Mouse (Mus musculus) forebrain, embryonic 12.5 days (tissue): ENCODE results near the gene Kcnma1. TPM values are rescaled to one million over a fixed set of nuclear protein-coding genes. Genes with fewer than 3 reads are reported as not detected.

Source experiments
- ATAC-seq: fragments of 200-750 bp; cut with Nextera tagmentation; 2 replicates; pipeline ENCODE4 v1.8.0; 2017; ENCODE audit warnings: moderate TSS enrichment; ENCODE audit not compliant: low FRiP score
- H3K27ac ChIP-seq: fragments of 300-500 bp; sonication (generic); 2 replicates; pipeline ENCODE4 v1.5.1; 2016; ENCODE audit warnings: mild to moderate bottlenecking
- H3K27me3 ChIP-seq: fragments of 300-500 bp; sonication (generic); 2 replicates; pipeline ENCODE4 v1.6.1; 2016; ENCODE audit warnings: mild to moderate bottlenecking
- H3K36me3 ChIP-seq: fragments of 300-500 bp; sonication (generic); replicated peaks from 2 replicates; pipeline ENCODE4 v1.6.1; 2016; ENCODE audit warnings: mild to moderate bottlenecking
- H3K4me1 ChIP-seq: fragments of 300-500 bp; sonication (generic); 2 replicates; pipeline ENCODE4 v1.6.1; 2016
- H3K4me2 ChIP-seq: fragments of 300-500 bp; sonication (generic); 2 replicates; pipeline ENCODE4 v1.6.1; 2016; ENCODE audit warnings: mild to moderate bottlenecking, moderate library complexity
- H3K4me3 ChIP-seq: fragments of 300-500 bp; sonication (generic); replicated peaks from 2 replicates; pipeline ENCODE4 v1.5.1; 2016; ENCODE audit warnings: mild to moderate bottlenecking
- H3K9ac ChIP-seq: fragments of 300-500 bp; sonication (generic); 2 replicates; pipeline ENCODE4 v1.6.1; 2016; ENCODE audit warnings: mild to moderate bottlenecking
- H3K9me3 ChIP-seq: fragments of 300-500 bp; sonication (generic); 2 replicates; pipeline ENCODE4 v1.6.1; 2016
- WGBS: fragments of 180-500 bp; shearing (Covaris S2); methylation state at CpG from one replicate; pipeline ENCODE4 v1.1.7; 2016; 5-methylcytosine and 5-hydroxymethylcytosine counted together
- polyA plus RNA-seq: library from polyadenylated mRNA; unstranded; fragments of >200 nt; fragmentation: Nextera tagmentation; extraction: Ambion mirVana; gene quantifications from 2 replicates; pipeline ENCODE4 v1.2.1, GENCODE M21; 2016

Kcnma1 gene
- polyA plus RNA-seq, 1 experiment from 2014 or later = 2.6 TPM

GRCm38 (mm10) chr14:23689681-23690080, 324.6 kb downstream of the Kcnma1 start:
- Histone ChIP-seq H3K4me1 (no peaks in the 10 kb centered on the region), H3K36me3 (no peaks in the 10 kb centered on the region), H3K27me3 (no peaks in the 10 kb centered on the region), H3K9me3 (no peaks in the 10 kb centered on the region), H3K4me3 (no peak overlapping the region), H3K4me2 (no peak overlapping the region), H3K9ac (no peak overlapping the region), H3K27ac (no peak overlapping the region)
- WGBS = 61% methylated on average over 5 of the region's 5 CpGs
- no peak for ATAC-seq

GRCm38 (mm10) chr14:23688513-23688912, 325.8 kb downstream of the Kcnma1 start:
- 84% methylated on average over 3 of the region's 3 CpGs for WGBS
- Histone ChIP-seq H3K27ac (no peak overlapping the region), H3K9ac (no peak overlapping the region), H3K9me3 (no peaks in the 10 kb centered on the region), H3K4me2 (no peak overlapping the region), H3K4me3 (no peak overlapping the region), H3K36me3 (no peaks in the 10 kb centered on the region), H3K27me3 (no peaks in the 10 kb centered on the region), H3K4me1 (no peaks in the 10 kb centered on the region)
- ATAC-seq = no peak

- Histone ChIP-seq H3K9me3 (no peaks in the 10 kb centered on the region), H3K4me2 (no peak overlapping the region), H3K9ac (no peak overlapping the region), H3K4me3 (no peak overlapping the region), H3K27me3 (no peaks in the 10 kb centered on the region), H3K27ac (no peak overlapping the region), H3K4me1 (no peaks in the 10 kb centered on the region), H3K36me3 (no peaks in the 10 kb centered on the region)
- no peak for ATAC-seq
- 64% methylated on average over 3 of the region's 3 CpGs for WGBS
Measured at GRCm38 (mm10) chr14:23684463-23685066, 329.7 kb downstream of the Kcnma1 start.

- H3K27me3 ChIP-seq = no peaks in the 10 kb centered on the region
- 91% methylated on average over 4 of the region's 4 CpGs for WGBS
- H3K4me3 ChIP-seq = no peak overlapping the region
- no peaks in the 10 kb centered on the region for H3K4me1 ChIP-seq
- H3K9ac ChIP-seq = no peak overlapping the region
- no peak overlapping the region for H3K4me2 ChIP-seq
- no peaks in the 10 kb centered on the region for H3K9me3 ChIP-seq
- no peak for ATAC-seq
- no peaks in the 10 kb centered on the region for H3K36me3 ChIP-seq
- no peak overlapping the region for H3K27ac ChIP-seq
Measured at GRCm38 (mm10) chr14:23682758-23683157, 331.5 kb downstream of the Kcnma1 start.

GRCm38 (mm10) chr14:23679378-23679777, 334.9 kb downstream of the Kcnma1 start:
- H3K4me1 ChIP-seq = no peaks in the 10 kb centered on the region
- no peaks in the 10 kb centered on the region for H3K9me3 ChIP-seq
- 56% methylated on average over 2 of the region's 2 CpGs for WGBS
- no peak overlapping the region for H3K9ac ChIP-seq
- H3K4me2 ChIP-seq = no peak overlapping the region
- H3K27me3 ChIP-seq = no peaks in the 10 kb centered on the region
- no peaks in the 10 kb centered on the region for H3K36me3 ChIP-seq
- no peak overlapping the region for H3K27ac ChIP-seq
- H3K4me3 ChIP-seq = no peak overlapping the region
- no peak for ATAC-seq

GRCm38 (mm10) chr14:23666420-23666819, 347.9 kb downstream of the Kcnma1 start:
- ATAC-seq = no peak
- no peak overlapping the region for H3K9ac ChIP-seq
- no peaks in the 10 kb centered on the region for H3K27me3 ChIP-seq
- H3K27ac ChIP-seq = no peak overlapping the region
- no peak overlapping the region for H3K4me3 ChIP-seq
- H3K36me3 ChIP-seq = no peaks in the 10 kb centered on the region
- H3K9me3 ChIP-seq = no peaks in the 10 kb centered on the region
- no peak overlapping the region for H3K4me2 ChIP-seq
- WGBS = 90% methylated on average over 3 of the region's 3 CpGs
- H3K4me1 ChIP-seq = no peaks in the 10 kb centered on the region

- no peak overlapping the region for H3K27ac ChIP-seq
- H3K27me3 ChIP-seq = no peaks in the 10 kb centered on the region
- no peak for ATAC-seq
- H3K4me3 ChIP-seq = no peak overlapping the region
- no peak overlapping the region for H3K9ac ChIP-seq
- no peaks in the 10 kb centered on the region for H3K9me3 ChIP-seq
- no peak overlapping the region for H3K4me2 ChIP-seq
- no peaks in the 10 kb centered on the region for H3K36me3 ChIP-seq
- peaks cover 3% of the 10 kb centered on the region for H3K4me1 ChIP-seq
- WGBS = 72% methylated on average over 4 of the region's 4 CpGs
Measured at GRCm38 (mm10) chr14:23651682-23652081, 362.6 kb downstream of the Kcnma1 start.

- 88% methylated on average over 3 of the region's 3 CpGs for WGBS
- Histone ChIP-seq H3K4me2 (no peak overlapping the region), H3K36me3 (no peaks in the 10 kb centered on the region), H3K9me3 (no peaks in the 10 kb centered on the region), H3K9ac (no peak overlapping the region), H3K4me1 (peaks cover 3% of the 10 kb centered on the region), H3K4me3 (no peak overlapping the region), H3K27me3 (no peaks in the 10 kb centered on the region), H3K27ac (no peak overlapping the region)
- no peak for ATAC-seq
Measured at GRCm38 (mm10) chr14:23650126-23650525, 364.2 kb downstream of the Kcnma1 start.

GRCm38 (mm10) chr14:23645361-23646063, 368.8 kb downstream of the Kcnma1 start:
- no peaks in the 10 kb centered on the region for H3K4me1 ChIP-seq
- no peaks in the 10 kb centered on the region for H3K9me3 ChIP-seq
- ATAC-seq = no peak
- no peak overlapping the region for H3K4me3 ChIP-seq
- whole genome bisulfite sequencing = 77% methylated on average over 9 of the region's 9 CpGs
- H3K27me3 ChIP-seq = no peaks in the 10 kb centered on the region
- no peak overlapping the region for H3K4me2 ChIP-seq
- no peak overlapping the region for H3K9ac ChIP-seq
- no peak overlapping the region for H3K27ac ChIP-seq
- no peaks in the 10 kb centered on the region for H3K36me3 ChIP-seq

GRCm38 (mm10) chr14:23643162-23643561, 371.1 kb downstream of the Kcnma1 start:
- H3K4me3 ChIP-seq = no peak overlapping the region
- no peaks in the 10 kb centered on the region for H3K36me3 ChIP-seq
- no peak overlapping the region for H3K27ac ChIP-seq
- no peak for ATAC-seq
- H3K9ac ChIP-seq = no peak overlapping the region
- H3K4me2 ChIP-seq = no peak overlapping the region
- H3K9me3 ChIP-seq = no peaks in the 10 kb centered on the region
- no peaks in the 10 kb centered on the region for H3K27me3 ChIP-seq
- 80% methylated on average over 3 of the region's 3 CpGs for WGBS
- H3K4me1 ChIP-seq = no peaks in the 10 kb centered on the region

- no peak for ATAC-seq
- no peak overlapping the region for H3K27ac ChIP-seq
- no peaks in the 10 kb centered on the region for H3K27me3 ChIP-seq
- no peak overlapping the region for H3K9ac ChIP-seq
- no peaks in the 10 kb centered on the region for H3K36me3 ChIP-seq
- no peak overlapping the region for H3K4me3 ChIP-seq
- no peaks in the 10 kb centered on the region for H3K9me3 ChIP-seq
- WGBS = 67% methylated on average over 2 of the region's 2 CpGs
- no peaks in the 10 kb centered on the region for H3K4me1 ChIP-seq
- H3K4me2 ChIP-seq = no peak overlapping the region
Measured at GRCm38 (mm10) chr14:23640665-23641064, 373.6 kb downstream of the Kcnma1 start.

GRCm38 (mm10) chr14:23638078-23638695, 376.1 kb downstream of the Kcnma1 start:
- Histone ChIP-seq H3K4me2 (no peak overlapping the region), H3K4me3 (no peak overlapping the region), H3K9ac (no peak overlapping the region), H3K27me3 (no peaks in the 10 kb centered on the region), H3K9me3 (no peaks in the 10 kb centered on the region), H3K4me1 (no peaks in the 10 kb centered on the region), H3K27ac (no peak overlapping the region), H3K36me3 (no peaks in the 10 kb centered on the region)
- 74% methylated on average over 3 of the region's 3 CpGs for WGBS
- no peak for ATAC-seq

- ATAC-seq = no peak
- no peak overlapping the region for H3K4me2 ChIP-seq
- H3K4me1 ChIP-seq = no peaks in the 10 kb centered on the region
- no peak overlapping the region for H3K9ac ChIP-seq
- H3K9me3 ChIP-seq = no peaks in the 10 kb centered on the region
- WGBS = 58% methylated on average over 4 of the region's 4 CpGs
- H3K27ac ChIP-seq = no peak overlapping the region
- H3K4me3 ChIP-seq = no peak overlapping the region
- H3K36me3 ChIP-seq = no peaks in the 10 kb centered on the region
- H3K27me3 ChIP-seq = no peaks in the 10 kb centered on the region
Measured at GRCm38 (mm10) chr14:23635903-23636302, 378.4 kb downstream of the Kcnma1 start.
